Mouse (Mus musculus) forebrain, embryonic 11.5 days (tissue): ENCODE measurements around the gene Gm45711. TPM values are rescaled to one million over a fixed set of nuclear protein-coding genes. Genes with fewer than 3 reads are reported as not detected.
A peak's percentile ranks its signal among the peaks of the same experiment; 100 is the strongest.

Source experiments
- ATAC-seq: fragments of 200-750 bp; cut with Nextera tagmentation; replicated peaks from 2 replicates; pipeline ENCODE4 v1.8.0; 2017; ENCODE audit warnings: moderate TSS enrichment; ENCODE audit not compliant: low FRiP score
- DNase-seq: peaks from one replicate; pipeline ENCODE4 v3.0.0-alpha.2; 2017; ENCODE audit warnings: low spot score
- H3K27ac ChIP-seq: fragments of 300-500 bp; sonication (generic); 2 replicates; pipeline ENCODE4 v1.5.1; 2014; ENCODE audit warnings: low read depth, low read length
- H3K27me3 ChIP-seq: fragments of 300-500 bp; sonication (generic); 2 replicates; pipeline ENCODE4 v1.6.1; 2014; ENCODE audit warnings: mild to moderate bottlenecking, low read length, mixed read lengths; ENCODE audit not compliant: control insufficient read depth, insufficient read depth
- H3K36me3 ChIP-seq: fragments of 300-500 bp; sonication (generic); 2 replicates; pipeline ENCODE4 v1.6.1; 2014; ENCODE audit warnings: mild to moderate bottlenecking, low read length, moderate library complexity, mixed read lengths; ENCODE audit not compliant: control insufficient read depth, insufficient read depth
- H3K4me1 ChIP-seq: fragments of 300-500 bp; sonication (generic); replicated peaks from 2 replicates; pipeline ENCODE4 v1.6.1; 2014; ENCODE audit warnings: low read length, mixed read lengths; ENCODE audit not compliant: control insufficient read depth, insufficient read depth
- H3K4me2 ChIP-seq: fragments of 300-500 bp; sonication (generic); 2 replicates; pipeline ENCODE4 v1.6.1; 2014; ENCODE audit warnings: low read depth, mild to moderate bottlenecking, low read length, moderate library complexity, mixed read lengths; ENCODE audit not compliant: severe bottlenecking
- H3K4me3 ChIP-seq: fragments of 300-500 bp; sonication (generic); 2 replicates; pipeline ENCODE4 v1.5.1; 2014; ENCODE audit warnings: low read depth, low read length
- H3K9ac ChIP-seq: fragments of 300-500 bp; sonication (generic); 2 replicates; pipeline ENCODE4 v1.6.1; 2014; ENCODE audit warnings: low read length
- H3K9me3 ChIP-seq: fragments of 300-500 bp; sonication (generic); 2 replicates; pipeline ENCODE4 v1.6.1; 2016; ENCODE audit warnings: low read length, mixed read lengths; ENCODE audit not compliant: control insufficient read depth
- WGBS: fragments of 180-500 bp; shearing (Covaris S2); extraction: QIAGEN DNeasy Blood & Tissue Kit; methylation state at CpG from one replicate; pipeline ENCODE4 v1.1.7; 2014; 5-methylcytosine and 5-hydroxymethylcytosine counted together
- polyA plus RNA-seq: library from polyadenylated mRNA; unstranded; fragments of >200 nt; fragmentation: Nextera tagmentation; extraction: Ambion mirVana; gene quantifications from 2 replicates; pipeline ENCODE4 v1.2.1, GENCODE M21; 2014

Gene Gm45711
- polyA plus RNA-seq, 1 experiment from 2014 or later = not detected

GRCm38 (mm10) chr8:104253016-104253415 lies 56.9 kb downstream of the Gm45711 start:
- no peak for DNase-seq
- H3K27ac ChIP-seq = no peak overlapping the region
- no peak overlapping the region for H3K4me2 ChIP-seq
- H3K4me3 ChIP-seq = no peak overlapping the region
- no peaks in the 10 kb centered on the region for H3K9me3 ChIP-seq
- H3K9ac ChIP-seq = no peak overlapping the region
- WGBS = 81% methylated on average over 3 of the region's 3 CpGs
- no peak for ATAC-seq
- no peaks in the 10 kb centered on the region for H3K27me3 ChIP-seq
- H3K36me3 ChIP-seq = peaks cover 3% of the 10 kb centered on the region
- peaks cover 5% of the 10 kb centered on the region; the same call in 1 of the 2 replicates for H3K4me1 ChIP-seq

DNA sequence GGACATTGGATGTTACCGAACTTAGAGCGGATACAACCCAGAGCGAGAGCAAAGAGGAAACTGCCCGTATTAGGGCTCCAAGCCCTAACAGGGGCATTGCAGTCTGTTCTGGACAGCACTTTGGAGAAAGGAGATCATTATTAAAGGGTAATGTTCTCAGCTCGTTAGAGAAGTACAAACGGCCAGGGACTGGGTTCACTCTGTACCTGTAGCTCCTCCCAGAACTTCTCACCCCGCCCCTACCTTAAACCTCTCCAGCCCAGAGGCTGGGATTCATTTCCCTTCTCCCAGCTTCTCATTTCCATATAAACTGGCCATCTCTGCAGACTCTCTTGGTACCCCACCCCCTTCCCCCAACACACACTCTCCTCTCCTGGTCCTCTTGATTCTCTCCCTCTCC lies 58.4 kb downstream of the Gm45711 start:
- Histone ChIP-seq H3K4me1 (peaks cover 9% of the 10 kb centered on the region), H3K9ac (peak overlapping the region; percentile 74), H3K27me3 (no peaks in the 10 kb centered on the region), H3K27ac (no peak overlapping the region), H3K9me3 (no peaks in the 10 kb centered on the region), H3K4me3 (peak overlapping the region; percentile 58), H3K4me2 (peak overlapping the region; percentile 81), H3K36me3 (no peaks in the 10 kb centered on the region)
- WGBS = 0% methylated on average over 7 of the region's 7 CpGs
- ATAC-seq (peak; percentile 19), DNase-seq (no peak)

- peak within 1 kb of the TSS; percentile 62 for H3K27ac ChIP-seq
These were observed 59.2 kb downstream of the Gm45711 start, which contains the start of gene Cklf for GRCm38 (mm10) chr8:104250439-104251367. TSS of gene Cklf (plus strand) at chr8:104250861.

DNA sequence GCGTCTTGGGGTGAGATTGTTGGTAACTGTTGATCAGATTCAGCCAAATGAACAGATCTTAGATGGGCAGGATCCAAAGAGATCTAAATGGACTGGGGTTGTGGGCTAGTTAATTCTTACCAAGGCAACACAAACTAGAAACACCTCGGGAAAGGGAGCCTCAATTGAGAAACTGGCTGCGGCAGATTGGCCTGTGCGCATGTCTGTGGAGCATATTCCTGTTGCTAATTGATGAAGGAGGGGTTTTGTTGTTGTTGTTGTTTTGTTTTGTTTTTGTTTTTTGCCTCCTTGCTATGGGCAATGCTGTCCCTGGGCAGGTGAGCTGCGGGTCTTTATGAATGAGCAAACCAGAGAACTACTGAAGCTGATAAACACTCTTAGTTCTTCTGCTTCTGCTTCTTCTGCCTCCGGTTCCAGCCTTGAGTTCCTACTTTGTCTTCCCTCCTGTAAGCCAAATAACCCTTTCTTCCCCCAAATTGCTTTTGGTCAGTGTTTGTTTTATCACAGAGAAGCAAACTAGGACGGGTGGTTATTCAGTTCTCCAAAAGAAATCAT lies 60.4 kb downstream of the Gm45711 start:
- ATAC-seq = no peak
- H3K4me2 ChIP-seq = no peak overlapping the region
- no peak overlapping the region for H3K27ac ChIP-seq
- DNase-seq = no peak
- no peaks in the 10 kb centered on the region for H3K9me3 ChIP-seq
- no peaks in the 10 kb centered on the region for H3K27me3 ChIP-seq
- H3K9ac ChIP-seq = no peak overlapping the region
- no peaks in the 10 kb centered on the region for H3K36me3 ChIP-seq
- 86% methylated on average over 7 of the region's 7 CpGs for WGBS
- H3K4me3 ChIP-seq = no peak overlapping the region
- peaks cover 9% of the 10 kb centered on the region for H3K4me1 ChIP-seq

More at GRCm38 (mm10) chr8:104250439-104251367, 59.2 kb downstream of the Gm45711 start, which contains the start of gene Cklf:
- WGBS = 4% methylated on average over 41 of the region's 41 CpGs
- Histone ChIP-seq H3K9ac (peak within 1 kb of the TSS; percentile 74), H3K36me3 (no peaks in the 10 kb centered on the region), H3K4me2 (peak within 1 kb of the TSS; percentile 81), H3K4me3 (peak within 1 kb of the TSS; percentile 58), H3K4me1 (peaks cover 9% of the 10 kb centered on the region), H3K9me3 (no peaks in the 10 kb centered on the region), H3K27me3 (no peaks in the 10 kb centered on the region)
- DNase-seq (peak; percentile 93), ATAC-seq (peak; percentile 85)

DNA sequence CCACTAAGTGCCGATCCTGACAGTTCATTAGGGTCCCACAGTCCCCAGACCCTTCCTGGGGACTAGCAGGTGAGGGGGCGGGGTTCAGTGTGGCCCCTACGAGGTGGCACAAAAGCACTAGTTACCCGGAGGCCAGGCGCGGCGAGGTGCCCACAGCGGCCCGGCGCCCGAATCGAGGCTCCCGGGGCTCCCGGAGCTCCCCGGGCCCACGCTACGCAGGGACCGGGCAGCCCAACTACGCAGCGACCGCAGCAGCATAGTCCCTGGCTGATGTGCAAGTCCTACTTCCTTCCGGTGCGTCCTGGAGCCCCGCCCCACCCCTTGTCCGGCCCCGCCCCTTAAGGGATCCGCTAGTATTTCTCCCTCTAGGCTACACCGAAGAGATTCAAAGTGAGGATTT lies 61.6 kb downstream of the Gm45711 start, which contains the start of gene Tk2:
Gene Tk2 (minus strand): TSS at position 283 of the 400 bp plus-strand sequence.
- under 1% methylated on average over 28 of the region's 28 CpGs for WGBS
- no peak within 1 kb of the TSS for H3K27ac ChIP-seq

GRCm38 (mm10) chr8:104247908-104248275 lies 62.0 kb downstream of the Gm45711 start:
- DNase-seq (no peak), ATAC-seq (no peak)
- H3K9ac ChIP-seq = peak overlapping the region; percentile 71
- no peaks in the 10 kb centered on the region for H3K9me3 ChIP-seq
- peak overlapping the region; percentile 72 for H3K4me2 ChIP-seq
- peaks cover 9% of the 10 kb centered on the region for H3K4me1 ChIP-seq
- H3K4me3 ChIP-seq = peak overlapping the region; percentile 79
- 3% methylated on average over 11 of the region's 11 CpGs for WGBS
- no peaks in the 10 kb centered on the region for H3K36me3 ChIP-seq
- H3K27me3 ChIP-seq = no peaks in the 10 kb centered on the region
- H3K27ac ChIP-seq = no peak overlapping the region

More for the DNA sequence above, 61.6 kb downstream of the Gm45711 start, which contains the start of gene Tk2:
- no peaks in the 10 kb centered on the region for H3K36me3 ChIP-seq
- DNase-seq (peak; percentile 91), ATAC-seq (peak; percentile 88)
- peak within 1 kb of the TSS; percentile 72 for H3K4me2 ChIP-seq
- peak within 1 kb of the TSS; percentile 79 for H3K4me3 ChIP-seq
- H3K9ac ChIP-seq = peak within 1 kb of the TSS; percentile 71
- no peaks in the 10 kb centered on the region for H3K27me3 ChIP-seq
- peaks cover 9% of the 10 kb centered on the region for H3K4me1 ChIP-seq
- no peaks in the 10 kb centered on the region for H3K9me3 ChIP-seq

DNA sequence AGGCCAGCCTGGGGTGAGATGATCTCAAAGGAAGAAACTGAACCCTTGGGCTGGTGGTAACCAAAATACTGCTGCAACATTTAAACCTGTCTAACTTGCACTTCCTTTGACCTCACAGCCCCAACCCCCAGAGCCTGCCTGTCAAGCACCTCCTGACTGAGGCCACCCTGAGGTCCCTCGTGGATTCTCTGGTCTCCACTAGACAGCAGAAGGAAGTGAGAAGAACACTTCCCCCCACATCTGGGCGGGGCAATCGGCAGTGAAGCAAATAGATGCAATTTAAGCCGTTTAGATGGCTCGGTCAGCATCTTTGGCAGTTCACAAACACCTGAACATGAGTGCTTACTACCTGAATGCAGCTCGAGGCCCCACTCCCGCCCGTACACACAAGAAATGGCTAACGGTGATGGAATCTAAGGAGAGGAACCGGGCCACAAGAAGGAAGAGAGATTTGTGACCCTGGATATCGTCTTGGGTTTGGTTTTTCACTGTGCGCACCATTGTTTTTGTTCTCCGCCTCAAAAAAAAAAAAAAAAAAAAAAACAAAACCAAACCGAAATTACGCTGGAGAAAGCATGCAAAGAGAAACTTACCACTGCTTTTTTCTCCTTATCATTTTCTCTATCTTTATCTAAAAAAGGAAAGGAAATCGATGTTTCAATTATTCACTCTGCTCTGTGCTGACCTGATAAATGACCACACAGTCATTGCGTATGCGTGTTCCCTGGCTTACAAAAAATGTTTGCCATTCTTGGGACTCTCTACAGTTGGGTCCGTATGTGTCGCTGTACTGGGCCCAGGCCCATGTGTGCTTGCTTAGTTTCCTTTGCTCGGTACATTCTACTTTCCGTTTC lies 62.6 kb downstream of the Gm45711 start:
- WGBS = 77% methylated on average over 22 of the region's 22 CpGs
- peak overlapping the region; percentile 71 for H3K9ac ChIP-seq
- H3K27me3 ChIP-seq = no peaks in the 10 kb centered on the region

GRCm38 (mm10) chr8:104246621-104247020 lies 63.3 kb downstream of the Gm45711 start:
- Histone ChIP-seq H3K4me1 (peaks cover 7% of the 10 kb centered on the region), H3K4me2 (no peak overlapping the region), H3K27ac (no peak overlapping the region), H3K4me3 (no peak overlapping the region), H3K27me3 (no peaks in the 10 kb centered on the region), H3K36me3 (no peaks in the 10 kb centered on the region), H3K9me3 (no peaks in the 10 kb centered on the region), H3K9ac (no peak overlapping the region)
- WGBS = 90% methylated on average over 4 of the region's 4 CpGs
- DNase-seq (no peak), ATAC-seq (no peak)

More for the DNA sequence above, 62.6 kb downstream of the Gm45711 start:
- DNase-seq (no peak), ATAC-seq (no peak)
- H3K27ac ChIP-seq = no peak overlapping the region
- no peaks in the 10 kb centered on the region for H3K36me3 ChIP-seq
- H3K9me3 ChIP-seq = no peaks in the 10 kb centered on the region
- H3K4me1 ChIP-seq = peaks cover 9% of the 10 kb centered on the region
- peak overlapping the region; percentile 72 for H3K4me2 ChIP-seq
- H3K4me3 ChIP-seq = peak overlapping the region; percentile 79
